In the genomic region with DNA sequence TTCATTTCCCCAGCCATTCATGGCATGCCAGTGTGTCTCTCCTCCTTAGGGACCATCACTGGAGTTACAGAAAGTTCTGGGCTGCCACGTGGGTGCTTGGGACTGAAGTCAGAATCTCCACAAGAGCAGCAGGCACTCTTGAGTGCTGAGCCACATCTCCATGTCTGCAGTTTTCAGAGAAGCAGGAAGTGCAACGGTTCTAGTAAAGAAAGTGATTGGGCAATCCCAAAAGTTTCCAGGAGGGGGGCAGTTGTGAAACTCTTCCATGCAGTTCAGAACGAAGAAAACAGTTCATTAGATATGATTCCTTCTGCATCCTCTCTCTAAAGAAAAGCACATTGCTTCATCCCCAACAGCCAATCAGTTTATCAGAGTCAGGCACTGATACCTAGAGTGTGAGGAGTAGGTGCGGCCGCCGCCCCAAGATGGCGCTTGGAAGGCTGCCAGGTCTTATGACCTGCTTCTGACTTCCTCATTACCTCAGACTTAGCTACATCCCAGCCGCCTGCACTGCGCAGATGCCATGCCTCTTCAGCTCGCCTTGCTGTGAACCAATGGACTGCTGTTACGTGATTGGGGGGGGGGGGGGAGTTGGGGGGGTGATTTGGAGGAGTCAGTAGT, we compare ENCODE assay signal across 12 mouse cellular contexts. TPM values are rescaled to one million over a fixed set of nuclear protein-coding genes. Genes with fewer than 3 reads are reported as not detected.
DNase-seq lines count a peak whose midpoint lies in the region; ATAC-seq and TF ChIP-seq lines count a peak whose summit lies in the region.
"Had no signal": no experiment of that assay in that cellular context is flagged by ENCODE, and none has a peak within 500 bp of the region (broad histone marks: within the 10 kb centered on the region; RNA-seq: fewer than 3 reads in every experiment).

No protein-coding gene starts in this region.

- TF ChIP-seq CTCF in gastrocnemius, adult 2 months (IDR thresholded peaks at IDR 0.05), result no peak
- TF ChIP-seq CTCF in MEL (IDR thresholded peaks at IDR 0.05 in 2 of 3, conservative IDR thresholded peaks at IDR 0.05 in 1 of 3; ENCODE audit: control insufficient read depth in 1 of 3, insufficient read depth in 1 of 3, low read depth in 2 of 3, low read length in 3 of 3, poor library complexity in 1 of 3, severe bottlenecking in 1 of 3), result no peak
- TF ChIP-seq CTCF in intestine, postnatal 0 days (IDR thresholded peaks at IDR 0.05; ENCODE audit: low read depth), result no peak

- 46% methylated on average over 11 of the region's 11 CpGs for WGBS in intestine, postnatal 0 days
- WGBS in midbrain, embryonic 15.5 days, result 90% methylated on average over 11 of the region's 11 CpGs

- H3K79me2 ChIP-seq in MEL (ENCODE audit: control insufficient read depth, insufficient read depth, low read length, poor library complexity), result no peaks in the 10 kb centered on the region

- H3K4me1 ChIP-seq in MEL (ENCODE audit: control insufficient read depth in 1 of 2, insufficient read depth in 2 of 2, low read length in 2 of 2), result peaks cover 3 to 15% of the 10 kb centered on the region in 2 experiments; a peak in 3 of 4 replicates
- H3K4me1 ChIP-seq in intestine, postnatal 0 days (replicated peaks; ENCODE audit: control insufficient read depth, insufficient read depth, low read length), result 0 out of 2 replicates have a peak, but pooled peaks cover 3% of the 10 kb centered on the region
- H3K4me1 ChIP-seq in midbrain, embryonic 15.5 days, result no peaks in the 10 kb centered on the region
- H3K4me1 ChIP-seq: forebrain, embryonic 10.5 days; midbrain, embryonic 12.5 days had no signal

- TF ChIP-seq POLR2A in MEL (IDR thresholded peaks at IDR 0.05; ENCODE audit: control insufficient read depth in 1 of 2, insufficient read depth in 1 of 2, low read depth in 1 of 2, low read length in 2 of 2, poor library complexity in 1 of 2), result no peak

- peak overlapping the region; percentile 32; the same call in 1 of the 2 replicates for H3K4me2 ChIP-seq in intestine, postnatal 0 days (replicated peaks; ENCODE audit: low read depth)
- H3K4me2 ChIP-seq in midbrain, embryonic 15.5 days, result no peak overlapping the region
- H3K4me2 ChIP-seq: midbrain, embryonic 12.5 days had no signal

- H3K9ac ChIP-seq in MEL (ENCODE audit: control insufficient read depth, low read depth, low read length, poor library complexity, severe bottlenecking), result peak overlapping the region; percentile 12; the same call in 1 of the 2 replicates
- no peak overlapping the region for H3K9ac ChIP-seq in intestine, postnatal 0 days (ENCODE audit: low read depth, low read length)
- H3K9ac ChIP-seq in midbrain, embryonic 15.5 days, result no peak overlapping the region
- H3K9ac ChIP-seq: midbrain, embryonic 12.5 days had no signal

- 0 out of 2 replicates have a peak overlapping the region, but pooled peaks have one; percentile 24 for H3K27ac ChIP-seq in gastrocnemius, adult 2 months
- H3K27ac ChIP-seq in MEL (ENCODE audit: control insufficient read depth, low read depth, low read length), result peak overlapping the region; percentile 25; the same call in 1 of the 2 replicates
- peak overlapping the region; percentile 81 for H3K27ac ChIP-seq in intestine, postnatal 0 days (ENCODE audit: low read depth, low read length)
- no peak overlapping the region for H3K27ac ChIP-seq in midbrain, embryonic 15.5 days
- H3K27ac ChIP-seq: forebrain, embryonic 10.5 days; midbrain, embryonic 12.5 days had no signal

- intact Hi-C loops in gastrocnemius, adult 2 months (cut with DNase I), result no loop called here

- peak; percentile 32 for DNase-seq in gastrocnemius, adult 2 months
- no peak for DNase-seq in gastrocnemius, postnatal 10 days
- peak; percentile 92 for DNase-seq in MEL (ENCODE audit: low read depth, low spot score)
- DNase-seq in urinary bladder, postnatal 25 days (ENCODE audit: low spot score), result no peak
- DNase-seq: adrenal gland, adult 8-10 months; cerebellum, postnatal 36 days had no signal

- peak; percentile 91 for ATAC-seq in intestine, postnatal 0 days
- ATAC-seq in neutrophil, adult 5-6 weeks (ENCODE audit: extremely low read depth, insufficient number of reproducible peaks, low FRiP score, poor library complexity, severe bottlenecking), result peak; percentile 87
- no peak for ATAC-seq in midbrain, embryonic 15.5 days (replicated peaks)
- no peak for ATAC-seq in inflammation-experienced regulatory T-cells, adult 6 months

- peaks cover 0 to 10% of the 10 kb centered on the region in 2 experiments; a peak in 2 of 4 replicates for H3K36me3 ChIP-seq in MEL (ENCODE audit: control insufficient read depth in 1 of 2, insufficient read depth in 2 of 2, low read length in 2 of 2)
- no peaks in the 10 kb centered on the region for H3K36me3 ChIP-seq in intestine, postnatal 0 days (ENCODE audit: control insufficient read depth, insufficient read depth)
- H3K36me3 ChIP-seq in midbrain, embryonic 15.5 days (replicated peaks), result no peaks in the 10 kb centered on the region
- H3K36me3 ChIP-seq: forebrain, embryonic 10.5 days; midbrain, embryonic 12.5 days had no signal

- H3K4me3 ChIP-seq in gastrocnemius, adult 2 months, result no peak overlapping the region
- peak overlapping the region; percentile 24 to 41; a peak in 3 of 4 replicates for H3K4me3 ChIP-seq in MEL (ENCODE audit: control insufficient read depth in 1 of 2, insufficient read depth in 1 of 2, low read depth in 2 of 2, low read length in 2 of 2)
- H3K4me3 ChIP-seq in intestine, postnatal 0 days (ENCODE audit: low read depth, low read length), result no peak overlapping the region
- H3K4me3 ChIP-seq in midbrain, embryonic 15.5 days, result no peak overlapping the region
- H3K4me3 ChIP-seq: forebrain, embryonic 10.5 days; midbrain, embryonic 12.5 days had no signal

- H3K27me3 ChIP-seq in MEL (ENCODE audit: control insufficient read depth in 1 of 2, insufficient read depth in 2 of 2, low read length in 2 of 2), result no peaks in the 10 kb centered on the region
- no peaks in the 10 kb centered on the region for H3K27me3 ChIP-seq in intestine, postnatal 0 days (replicated peaks; ENCODE audit: control insufficient read depth, insufficient read depth, low read length)
- no peaks in the 10 kb centered on the region for H3K27me3 ChIP-seq in midbrain, embryonic 15.5 days (replicated peaks)
- H3K27me3 ChIP-seq: midbrain, embryonic 12.5 days had no signal

- H3K9me3 ChIP-seq in MEL (replicated peaks; ENCODE audit: insufficient read depth, low read length), result no peaks in the 10 kb centered on the region
- no peaks in the 10 kb centered on the region for H3K9me3 ChIP-seq in intestine, postnatal 0 days (ENCODE audit: control insufficient read depth)
- H3K9me3 ChIP-seq in midbrain, embryonic 15.5 days, result no peaks in the 10 kb centered on the region
- H3K9me3 ChIP-seq: forebrain, embryonic 10.5 days; midbrain, embryonic 12.5 days had no signal

- TF ChIP-seq EP300 in MEL (IDR thresholded peaks at IDR 0.05; ENCODE audit: low read depth in 1 of 2, low read length in 2 of 2), result peak in 1 of 2 experiments; percentile 57

- TF ChIP-seq RAD21 in MEL (IDR thresholded peaks at IDR 0.05; ENCODE audit: low read depth, low read length), result no peak

TF ChIP-seq in MEL, 35 proteins besides CTCF, POLR2A, EP300 and RAD21 (continues in another document):
- TF ChIP-seq ELF1 (IDR thresholded peaks at IDR 0.05; ENCODE audit: low read depth, low read length), result 0 out of 2 replicates have a peak, but pooled peaks have one; percentile 31
- 0 out of 2 replicates have a peak, but pooled peaks have one; percentile 31 for TF ChIP-seq NELFE (IDR thresholded peaks at IDR 0.05; ENCODE audit: low read depth, low read length)
- no peak for TF ChIP-seq POLR2AphosphoS2 (IDR thresholded peaks at IDR 0.05; ENCODE audit: low read length)
- TF ChIP-seq NRF1 (IDR thresholded peaks at IDR 0.05; ENCODE audit: insufficient read depth, low read depth, low read length, poor library complexity, severe bottlenecking), result peak; percentile 67
- TF ChIP-seq ZNF384 (IDR thresholded peaks at IDR 0.05; ENCODE audit: low read depth, low read length), result no peak
- TF ChIP-seq SIN3A (IDR thresholded peaks at IDR 0.05; ENCODE audit: low read length), result no peak
- TF ChIP-seq MYC (IDR thresholded peaks at IDR 0.05; ENCODE audit: low read depth, low read length), result no peak
- TF ChIP-seq E2F4 (IDR thresholded peaks at IDR 0.05; ENCODE audit: borderline replicate concordance, low read depth, low read length), result no peak
- no peak for TF ChIP-seq UBTF (IDR thresholded peaks at IDR 0.05; ENCODE audit: borderline replicate concordance, insufficient read depth, low read depth, low read length)
- no peak for TF ChIP-seq MEF2A (IDR thresholded peaks at IDR 0.05; ENCODE audit: extremely low read depth, insufficient replicate concordance, low read depth, low read length, poor library complexity, severe bottlenecking)
- no peak for TF ChIP-seq ZC3H11A (IDR thresholded peaks at IDR 0.05; ENCODE audit: low read depth, low read length)
- TF ChIP-seq USF1 (IDR thresholded peaks at IDR 0.05; ENCODE audit: low read depth, low read length), result peak; percentile 60
- TF ChIP-seq TAL1 (IDR thresholded peaks at IDR 0.05; ENCODE audit: low read length), result no peak
- no peak for TF ChIP-seq ZMIZ1 (IDR thresholded peaks at IDR 0.05; ENCODE audit: low read depth, low read length)
- 0 out of 2 replicates have a peak, but pooled peaks have one; percentile 5 for TF ChIP-seq TCF12 (IDR thresholded peaks at IDR 0.05; ENCODE audit: low read depth, low read length)

RNA-seq across cellular contexts. Expression of gene Acta2, which starts 14.8 kb away (rescaled TPM):
- total RNA-seq in gastrocnemius, adult 2 months (2021), result 10 to 100 TPM; 52.8 to 61.6 TPM
- total RNA-seq in gastrocnemius, postnatal 10 days (2021), result 100 to 1,000 TPM; 517 to 534 TPM
- not detected in 2 replicates for total RNA-seq in MEL (2012; rRNA removed)
- not detected for polyA plus RNA-seq in MEL (2012; ENCODE audit: insufficient read depth in 1 of 2, insufficient read length in 2 of 2, low read depth in 1 of 2, low replicate concordance in 2 of 2, missing spikeins in 1 of 2)
- polyA plus RNA-seq in intestine, postnatal 0 days (2015; fragmentation: Nextera tagmentation; extraction: Ambion mirVana), result 1,651 and 1,727 TPM in 2 replicates
- 17.7 and 18.4 TPM in 2 replicates for total RNA-seq in neutrophil, adult 5-6 weeks (2017)
- polyA plus RNA-seq in midbrain, embryonic 15.5 days (2015; fragmentation: Nextera tagmentation; extraction: Ambion mirVana), result 12.0 and 13.4 TPM in 2 replicates
- polyA plus RNA-seq in inflammation-experienced regulatory T-cells, adult 6 months (2017; shearing (Covaris generic)), result under 1 TPM in 2 of 3 experiments, not detected in 1; 0.16 to 0.64 TPM

RNA-seq across cellular contexts. Expression of gene Fas, which starts 20.2 kb away (rescaled TPM):
- total RNA-seq in gastrocnemius, adult 2 months (2021), result 1 to 10 TPM; 4.0 to 5.8 TPM
- 1 to 10 TPM; 2.0 to 3.7 TPM for total RNA-seq in gastrocnemius, postnatal 10 days (2021)
- total RNA-seq in MEL (2012; rRNA removed), result not detected in 2 replicates
- polyA plus RNA-seq in MEL (2012; ENCODE audit: insufficient read depth in 1 of 2, insufficient read length in 2 of 2, low read depth in 1 of 2, low replicate concordance in 2 of 2, missing spikeins in 1 of 2), result not detected
- polyA plus RNA-seq in intestine, postnatal 0 days (2015; fragmentation: Nextera tagmentation; extraction: Ambion mirVana), result 14.2 and 15.6 TPM in 2 replicates
- 63.4 and 64.6 TPM in 2 replicates for total RNA-seq in neutrophil, adult 5-6 weeks (2017)
- polyA plus RNA-seq in midbrain, embryonic 15.5 days (2015; fragmentation: Nextera tagmentation; extraction: Ambion mirVana), result 0.44 and 1.0 TPM in 2 replicates
- 100 to 1,000 TPM; 124 to 144 (median 139) TPM for polyA plus RNA-seq in inflammation-experienced regulatory T-cells, adult 6 months (2017; shearing (Covaris generic))
- polyA plus RNA-seq: forebrain, embryonic 10.5 days had no signal

Comparison
In these comparisons a context has a peak if more than half of its experiments do, and no peak if none do; other contexts are left out.
1. DNase-seq: peak in gastrocnemius, adult 2 months (single experiment) and MEL (single experiment); none in gastrocnemius, postnatal 10 days (single experiment) and urinary bladder, postnatal 25 days (single experiment).
2. H3K4me3 ChIP-seq: peak in MEL (2 of 2); none in gastrocnemius, adult 2 months (single experiment), intestine, postnatal 0 days (single experiment) and midbrain, embryonic 15.5 days (single experiment).
3. ATAC-seq: peak in intestine, postnatal 0 days (single experiment) and neutrophil, adult 5-6 weeks (single experiment); none in midbrain, embryonic 15.5 days (single experiment) and inflammation-experienced regulatory T-cells, adult 6 months (single experiment).
4. RNA of gene Acta2, which starts 14.8 kb away (total RNA-seq): 517 to 534 TPM in gastrocnemius, postnatal 10 days, 52.8 to 61.6 TPM in gastrocnemius, adult 2 months and 17.7 to 18.4 TPM in neutrophil, adult 5-6 weeks; not detected in MEL; every median in the first group is over 10 times any median in the second.